Mouse (Mus musculus) intestine, postnatal 0 days (tissue): ENCODE data around the gene Wdr5b. TPM values are rescaled to one million over a fixed set of nuclear protein-coding genes. Genes with fewer than 3 reads are reported as not detected.
A peak's percentile ranks its signal among the peaks of the same experiment; 100 is the strongest.

ENCODE experiments used
- ATAC-seq: fragments of 200-750 bp; cut with Nextera tagmentation; 2 replicates; pipeline ENCODE4 v1.8.0; 2017; ENCODE audit warnings: mild to moderate bottlenecking, moderate TSS enrichment, moderate library complexity
- H3K27ac ChIP-seq: fragments of 300-500 bp; sonication (generic); 2 replicates; pipeline ENCODE4 v1.5.1; 2014; ENCODE audit warnings: mild to moderate bottlenecking, low read depth, low read length, moderate library complexity
- H3K27me3 ChIP-seq: fragments of 300-500 bp; sonication (generic); replicated peaks from 2 replicates; pipeline ENCODE4 v1.6.1; 2014; ENCODE audit warnings: low read length, mixed read lengths; ENCODE audit not compliant: control insufficient read depth, insufficient read depth
- H3K36me3 ChIP-seq: fragments of 300-500 bp; sonication (generic); 2 replicates; pipeline ENCODE4 v1.6.1; 2014; ENCODE audit warnings: mild to moderate bottlenecking, moderate library complexity; ENCODE audit not compliant: control insufficient read depth, insufficient read depth
- H3K4me1 ChIP-seq: fragments of 300-500 bp; sonication (generic); replicated peaks from 2 replicates; pipeline ENCODE4 v1.6.1; 2014; ENCODE audit warnings: antibody characterized with exemption, low read length, mixed read lengths; ENCODE audit not compliant: control insufficient read depth, insufficient read depth
- H3K4me2 ChIP-seq: fragments of 300-500 bp; sonication (generic); replicated peaks from 2 replicates; pipeline ENCODE4 v1.6.1; 2014; ENCODE audit warnings: low read depth, mild to moderate bottlenecking, moderate library complexity
- H3K4me3 ChIP-seq: fragments of 300-500 bp; sonication (generic); 2 replicates; pipeline ENCODE4 v1.5.1; 2014; ENCODE audit warnings: low read depth, low read length
- H3K9ac ChIP-seq: fragments of 300-500 bp; sonication (generic); 2 replicates; pipeline ENCODE4 v1.6.1; 2014; ENCODE audit warnings: mild to moderate bottlenecking, low read depth, low read length
- H3K9me3 ChIP-seq: fragments of 300-500 bp; sonication (generic); 2 replicates; pipeline ENCODE4 v1.6.1; 2016; ENCODE audit warnings: mixed run types; ENCODE audit not compliant: control insufficient read depth
- CTCF ChIP-seq: sonication (generic); IDR thresholded peaks from 2 replicates; pipeline ENCODE4 v1.5.1; 2016; ENCODE audit warnings: low read depth, mild to moderate bottlenecking, control low read depth, antibody characterized with exemption, moderate library complexity
- WGBS: fragments of 180-500 bp; shearing (Covaris S2); extraction: QIAGEN DNeasy Blood & Tissue Kit; methylation state at CpG from one replicate; pipeline ENCODE4 v1.1.7; 2014; 5-methylcytosine and 5-hydroxymethylcytosine counted together
- polyA plus RNA-seq: library from polyadenylated mRNA; unstranded; fragments of >200 nt; fragmentation: Nextera tagmentation; extraction: Ambion mirVana; gene quantifications from 2 replicates; pipeline ENCODE4 v1.2.1, GENCODE M21; 2015

The Wdr5b gene
- polyA plus RNA-seq, 1 experiment from 2014 or later = 3.8 TPM

DNA sequence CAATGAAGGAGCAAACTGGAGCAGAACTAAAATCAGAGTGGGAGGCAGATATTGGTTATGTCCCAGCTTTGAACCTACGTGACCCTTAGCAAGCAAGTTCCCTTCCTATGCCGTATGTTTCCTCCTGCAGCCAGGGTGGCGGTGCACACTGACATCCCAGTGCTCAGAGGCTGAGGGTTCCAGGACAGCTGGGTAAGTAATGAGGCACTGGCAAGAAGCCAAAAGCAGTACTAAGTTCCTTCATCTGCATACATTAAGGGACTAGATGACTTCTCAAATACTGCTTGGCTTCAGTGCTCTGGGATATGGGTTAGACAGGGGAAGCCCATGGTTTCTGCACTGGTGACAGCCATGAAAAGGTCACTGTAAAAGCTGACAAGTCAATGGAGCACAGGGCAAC lies 27.4 kb downstream of the Wdr5b start:
- H3K9ac ChIP-seq = no peak overlapping the region
- peak overlapping the region; percentile 15 for H3K27ac ChIP-seq
- H3K36me3 ChIP-seq = no peaks in the 10 kb centered on the region
- TF ChIP-seq CTCF = no peak
- H3K4me3 ChIP-seq = no peak overlapping the region
- H3K27me3 ChIP-seq = no peaks in the 10 kb centered on the region
- WGBS = 32% methylated on average over 3 of the region's 3 CpGs
- H3K9me3 ChIP-seq = no peaks in the 10 kb centered on the region
- ATAC-seq = no peak
- 0 out of 2 replicates have a peak overlapping the region, but pooled peaks have one; percentile 74 for H3K4me2 ChIP-seq
- 0 out of 2 replicates have a peak, but pooled peaks cover 6% of the 10 kb centered on the region for H3K4me1 ChIP-seq

DNA sequence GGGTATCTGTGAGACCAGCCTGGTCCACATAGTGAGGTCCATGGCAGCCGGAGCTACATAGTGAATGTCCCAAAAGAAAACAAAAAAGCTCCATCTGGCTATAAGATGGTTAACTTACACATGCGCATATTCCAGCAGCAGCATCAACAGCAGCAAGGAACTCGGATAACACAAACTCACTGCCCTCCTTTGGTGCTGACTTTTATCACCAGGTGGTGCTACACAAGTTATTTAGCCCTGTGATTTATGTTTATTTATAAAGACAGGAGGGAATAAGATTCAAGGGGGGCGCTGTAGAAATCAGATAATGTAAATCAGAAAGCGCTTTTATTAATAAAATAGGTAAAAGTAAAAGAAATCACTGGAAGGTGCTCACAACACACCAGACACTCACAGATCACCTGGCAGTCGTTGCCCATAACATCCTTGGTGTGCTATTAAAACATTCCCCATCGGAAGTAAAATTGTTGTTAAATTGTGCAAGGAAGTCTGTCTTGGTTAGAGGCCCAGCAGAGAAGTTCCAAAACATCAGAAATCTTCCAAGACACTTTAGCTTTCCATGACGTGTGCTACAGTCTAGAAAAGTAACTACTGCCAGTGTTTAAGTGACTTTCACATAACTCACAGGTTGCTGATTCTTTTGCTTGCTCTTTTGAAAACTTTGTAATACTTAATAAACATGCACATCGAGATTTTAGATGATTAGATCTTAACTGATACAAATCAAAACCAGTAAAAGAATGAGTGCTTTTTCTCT lies 29.0 kb downstream of the Wdr5b start:
- Histone ChIP-seq H3K4me1 (0 out of 2 replicates have a peak, but pooled peaks cover 6% of the 10 kb centered on the region), H3K4me2 (peak overlapping the region; percentile 74), H3K36me3 (no peaks in the 10 kb centered on the region), H3K27me3 (no peaks in the 10 kb centered on the region), H3K4me3 (peak overlapping the region; percentile 89), H3K27ac (peak overlapping the region; percentile 31), H3K9me3 (no peaks in the 10 kb centered on the region), H3K9ac (peak overlapping the region; percentile 76)
- ATAC-seq = no peak
- TF ChIP-seq CTCF = peak; percentile 44
- WGBS = 20% methylated on average over 9 of the region's 9 CpGs

DNA sequence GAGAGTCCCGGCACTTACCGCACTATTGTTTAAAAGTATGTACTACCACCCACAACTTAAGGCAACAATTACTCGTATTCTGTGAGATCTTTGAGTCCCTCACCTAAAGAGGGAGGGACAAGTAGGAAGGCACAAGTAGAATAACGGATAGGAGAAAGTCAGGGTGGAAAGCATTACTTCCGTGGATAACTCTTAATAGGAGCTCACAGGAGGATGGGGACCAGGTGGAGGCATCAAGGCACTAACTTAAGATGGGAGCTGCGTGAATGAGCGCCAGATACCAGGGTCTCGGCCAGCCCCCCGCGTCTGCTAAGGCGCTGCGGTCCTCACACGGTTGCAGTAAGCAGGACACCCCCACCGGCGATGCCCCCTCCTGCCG lies 30.1 kb downstream of the Wdr5b start:
- ATAC-seq = no peak
- H3K4me3 ChIP-seq = peak overlapping the region; percentile 89
- 0 out of 2 replicates have a peak, but pooled peaks cover 6% of the 10 kb centered on the region for H3K4me1 ChIP-seq
- peak overlapping the region; percentile 74 for H3K4me2 ChIP-seq
- 0% methylated on average over 16 of the region's 16 CpGs for WGBS
- H3K27me3 ChIP-seq = no peaks in the 10 kb centered on the region
- peak overlapping the region; percentile 76 for H3K9ac ChIP-seq
- H3K36me3 ChIP-seq = no peaks in the 10 kb centered on the region
- H3K27ac ChIP-seq = peak overlapping the region; percentile 96
- no peak for TF ChIP-seq CTCF
- H3K9me3 ChIP-seq = no peaks in the 10 kb centered on the region

DNA sequence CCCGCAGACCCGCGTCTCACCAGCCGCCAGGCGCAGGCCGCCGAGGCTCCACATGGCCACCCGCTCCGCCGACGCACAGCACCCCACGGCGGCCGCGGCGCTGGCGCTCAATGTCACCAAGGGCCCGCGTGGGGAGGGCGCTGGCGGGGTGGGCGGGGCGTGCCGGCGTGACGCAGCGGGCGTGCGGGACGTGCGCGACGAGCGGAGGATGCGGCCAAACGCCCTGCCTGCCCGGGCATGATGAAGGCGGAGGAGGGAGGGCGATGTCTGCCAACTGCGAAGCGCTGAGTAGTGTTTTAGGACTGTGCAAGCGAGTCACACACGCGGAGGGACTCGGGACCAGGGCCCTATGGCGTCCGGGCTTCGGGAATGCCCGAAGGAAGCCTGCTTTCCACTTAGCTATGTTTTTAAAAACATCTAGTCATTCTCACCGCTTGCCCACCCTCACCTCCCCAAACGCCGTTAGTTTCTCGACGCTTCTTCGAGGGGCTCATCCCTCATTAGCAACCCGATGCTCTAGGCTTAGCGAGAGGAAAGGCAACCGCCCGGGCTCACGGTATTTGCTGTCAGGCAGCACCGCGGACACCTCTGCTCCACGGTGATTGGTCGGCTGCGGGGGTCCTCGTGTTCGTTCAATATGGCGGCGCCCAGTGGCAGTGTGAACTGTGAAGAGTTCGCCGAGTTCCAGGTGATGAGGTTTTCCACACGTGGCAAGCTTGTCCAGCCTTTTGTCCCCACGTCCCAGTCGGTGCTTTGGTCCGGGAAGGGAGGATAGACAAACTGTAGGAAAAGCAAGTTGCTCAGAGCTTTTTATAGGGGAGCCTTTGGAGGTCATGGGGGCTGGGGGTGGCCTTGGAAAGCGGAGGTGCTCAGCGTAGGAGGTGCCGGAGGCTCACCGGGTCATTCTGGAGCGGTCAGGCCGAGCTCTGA lies 30.7 kb downstream of the Wdr5b start, which contains the start of the genes Fam162a and Ccdc58:
Gene Fam162a (minus strand): TSS at position 145 of the 930 bp plus-strand sequence.
Gene Ccdc58 (plus strand): TSS at position 236 of the 930 bp plus-strand sequence.
- peak; percentile 85 for ATAC-seq
- Histone ChIP-seq H3K36me3 (no peaks in the 10 kb centered on the region), H3K4me3 (peak within 1 kb of the TSS; percentile 89), H3K4me2 (peak within 1 kb of the TSS; percentile 74), H3K27me3 (no peaks in the 10 kb centered on the region), H3K4me1 (0 out of 2 replicates have a peak, but pooled peaks cover 6% of the 10 kb centered on the region), H3K27ac (peak within 1 kb of the TSS; percentile 96), H3K9ac (peak within 1 kb of the TSS; percentile 76), H3K9me3 (no peaks in the 10 kb centered on the region)
- TF ChIP-seq CTCF = peak; percentile 36
- WGBS = under 1% methylated on average over 69 of the region's 81 CpGs

DNA sequence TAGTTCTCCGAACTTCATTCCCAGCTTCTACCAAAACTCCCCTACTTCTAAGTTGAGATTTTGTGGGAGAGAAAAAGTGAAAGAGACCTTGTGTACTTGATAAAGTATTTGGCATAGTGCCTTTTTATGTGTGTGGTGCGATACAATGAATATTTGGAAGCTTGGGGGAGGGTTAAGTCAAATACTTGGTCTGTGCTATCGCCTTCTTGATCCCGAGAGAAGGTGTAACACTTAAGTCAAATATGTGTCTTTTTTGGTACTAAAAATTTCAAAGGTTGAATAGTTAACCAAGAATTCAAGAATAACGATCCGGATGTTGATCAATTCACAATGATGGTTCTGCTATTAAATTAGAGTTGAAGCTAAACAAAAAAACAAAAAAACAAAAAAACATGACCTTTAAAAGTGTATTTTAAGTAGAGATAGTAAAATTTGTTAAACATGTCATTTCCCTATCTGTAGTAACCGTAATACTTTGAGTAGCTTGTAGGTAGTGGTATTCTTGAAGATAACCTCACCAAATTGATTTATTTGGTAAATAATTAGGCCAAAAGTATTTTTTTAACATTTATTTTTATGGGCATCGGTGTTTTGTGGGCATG lies 31.5 kb downstream of the Wdr5b start:
- H3K9ac ChIP-seq = peak overlapping the region; percentile 76
- H3K27me3 ChIP-seq = no peaks in the 10 kb centered on the region
- H3K4me3 ChIP-seq = peak overlapping the region; percentile 89
- no peaks in the 10 kb centered on the region for H3K9me3 ChIP-seq
- peak overlapping the region; percentile 96 for H3K27ac ChIP-seq
- no peak for TF ChIP-seq CTCF
- H3K4me1 ChIP-seq = 0 out of 2 replicates have a peak, but pooled peaks cover 6% of the 10 kb centered on the region
- WGBS = 24% methylated on average over 8 of the region's 8 CpGs
- no peak for ATAC-seq
- no peaks in the 10 kb centered on the region for H3K36me3 ChIP-seq
- peak overlapping the region; percentile 74 for H3K4me2 ChIP-seq
